Mouse (Mus musculus) intestine, postnatal 0 days (tissue): ENCODE measurements at regions not wholly inside any gene's neighbourhood (a gene's known extent, or its start where the extent isn't known, plus 50 kb on each side); places are given as distances from the start of the nearest gene placed in this dataset.

Source experiments
- ATAC-seq: fragments of 200-750 bp; cut with Nextera tagmentation; 2 replicates; pipeline ENCODE4 v1.8.0; 2017; ENCODE audit warnings: mild to moderate bottlenecking, moderate TSS enrichment, moderate library complexity
- H3K27ac ChIP-seq: fragments of 300-500 bp; sonication (generic); 2 replicates; pipeline ENCODE4 v1.5.1; 2014; ENCODE audit warnings: mild to moderate bottlenecking, low read depth, low read length, moderate library complexity
- H3K27me3 ChIP-seq: fragments of 300-500 bp; sonication (generic); replicated peaks from 2 replicates; pipeline ENCODE4 v1.6.1; 2014; ENCODE audit warnings: low read length, mixed read lengths; ENCODE audit not compliant: control insufficient read depth, insufficient read depth
- H3K36me3 ChIP-seq: fragments of 300-500 bp; sonication (generic); 2 replicates; pipeline ENCODE4 v1.6.1; 2014; ENCODE audit warnings: mild to moderate bottlenecking, moderate library complexity; ENCODE audit not compliant: control insufficient read depth, insufficient read depth
- H3K4me1 ChIP-seq: fragments of 300-500 bp; sonication (generic); replicated peaks from 2 replicates; pipeline ENCODE4 v1.6.1; 2014; ENCODE audit warnings: antibody characterized with exemption, low read length, mixed read lengths; ENCODE audit not compliant: control insufficient read depth, insufficient read depth
- H3K4me2 ChIP-seq: fragments of 300-500 bp; sonication (generic); replicated peaks from 2 replicates; pipeline ENCODE4 v1.6.1; 2014; ENCODE audit warnings: low read depth, mild to moderate bottlenecking, moderate library complexity
- H3K4me3 ChIP-seq: fragments of 300-500 bp; sonication (generic); 2 replicates; pipeline ENCODE4 v1.5.1; 2014; ENCODE audit warnings: low read depth, low read length
- H3K9ac ChIP-seq: fragments of 300-500 bp; sonication (generic); 2 replicates; pipeline ENCODE4 v1.6.1; 2014; ENCODE audit warnings: mild to moderate bottlenecking, low read depth, low read length
- H3K9me3 ChIP-seq: fragments of 300-500 bp; sonication (generic); 2 replicates; pipeline ENCODE4 v1.6.1; 2016; ENCODE audit warnings: mixed run types; ENCODE audit not compliant: control insufficient read depth
- CTCF ChIP-seq: sonication (generic); IDR thresholded peaks from 2 replicates; pipeline ENCODE4 v1.5.1; 2016; ENCODE audit warnings: low read depth, mild to moderate bottlenecking, control low read depth, antibody characterized with exemption, moderate library complexity
- WGBS: fragments of 180-500 bp; shearing (Covaris S2); extraction: QIAGEN DNeasy Blood & Tissue Kit; methylation state at CpG from one replicate; pipeline ENCODE4 v1.1.7; 2014; 5-methylcytosine and 5-hydroxymethylcytosine counted together

DNA sequence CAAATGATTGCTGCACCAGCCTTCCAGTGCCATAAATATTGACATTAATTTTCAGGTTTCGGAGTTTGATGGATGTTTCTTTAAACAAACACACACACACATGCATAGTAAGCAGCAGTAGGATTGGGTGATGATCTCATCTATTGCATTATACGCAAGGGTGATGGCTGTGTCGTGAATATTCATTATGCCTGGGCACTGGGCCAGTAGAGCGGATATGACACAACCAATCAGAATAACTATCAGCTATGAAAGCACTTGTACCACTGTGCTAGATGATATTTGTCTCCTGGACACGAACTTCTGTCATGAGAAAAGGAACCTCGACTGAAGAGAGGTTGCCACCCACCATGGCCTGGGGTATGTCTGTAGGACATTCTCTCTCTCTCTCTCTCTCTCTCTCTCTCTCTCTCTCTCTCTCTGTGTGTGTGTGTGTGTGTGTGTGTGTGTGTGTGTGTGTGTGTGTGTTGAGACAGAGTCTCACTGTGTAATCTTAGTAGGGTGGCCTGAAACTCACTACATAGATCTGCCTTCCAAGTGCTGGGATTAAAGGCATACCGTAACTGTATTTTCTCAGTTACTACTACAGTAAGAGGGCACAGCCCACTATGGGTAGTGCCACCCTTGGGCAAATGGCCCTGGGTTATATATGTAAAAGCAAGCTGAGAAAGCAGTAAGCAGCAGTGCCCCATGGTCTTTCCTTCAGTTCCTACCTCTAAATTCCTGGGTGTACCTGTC lies 94.7 kb upstream of the Nampt start:
- 0 out of 2 replicates have a peak, but pooled peaks cover 2% of the 10 kb centered on the region for H3K4me1 ChIP-seq
- no peaks in the 10 kb centered on the region for H3K27me3 ChIP-seq
- 55% methylated on average over 7 of the region's 7 CpGs for WGBS
- H3K4me3 ChIP-seq: no peak overlapping the region
- no peak overlapping the region for H3K9ac ChIP-seq
- TF ChIP-seq CTCF: no peak
- ATAC-seq: no peak
- no peak overlapping the region for H3K27ac ChIP-seq
- no peaks in the 10 kb centered on the region for H3K36me3 ChIP-seq
- no peak overlapping the region for H3K4me2 ChIP-seq
- 0 out of 2 replicates have a peak, but pooled peaks cover 2% of the 10 kb centered on the region for H3K9me3 ChIP-seq

DNA sequence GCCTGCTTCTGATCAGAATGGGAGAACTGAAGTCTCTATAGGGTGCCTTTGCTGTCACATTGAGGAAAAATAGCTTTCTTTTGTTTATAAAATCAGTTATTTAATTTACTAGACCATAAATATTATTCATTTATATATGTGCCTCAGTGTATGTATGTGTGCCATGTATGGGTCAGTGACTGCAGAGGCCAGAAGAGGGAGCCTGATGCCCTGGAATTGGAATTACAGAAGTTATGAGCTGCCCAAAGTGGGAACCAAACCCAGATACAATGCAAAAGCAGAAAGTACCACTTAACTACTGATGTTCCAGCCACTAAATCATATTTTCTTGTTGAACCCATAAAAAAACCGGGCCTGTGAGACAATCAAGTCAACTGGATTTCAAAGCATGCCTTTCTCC lies 91.8 kb upstream of the Nampt start:
- Histone ChIP-seq H3K4me3 (no peak overlapping the region), H3K27me3 (no peaks in the 10 kb centered on the region), H3K9ac (no peak overlapping the region), H3K4me2 (no peak overlapping the region), H3K9me3 (0 out of 2 replicates have a peak, but pooled peaks cover 2% of the 10 kb centered on the region), H3K4me1 (0 out of 2 replicates have a peak, but pooled peaks cover 2% of the 10 kb centered on the region), H3K27ac (no peak overlapping the region), H3K36me3 (no peaks in the 10 kb centered on the region)
- TF ChIP-seq CTCF: peak; percentile 36
- 77% methylated on average over 1 of the region's 1 CpGs for WGBS
- ATAC-seq: no peak

DNA sequence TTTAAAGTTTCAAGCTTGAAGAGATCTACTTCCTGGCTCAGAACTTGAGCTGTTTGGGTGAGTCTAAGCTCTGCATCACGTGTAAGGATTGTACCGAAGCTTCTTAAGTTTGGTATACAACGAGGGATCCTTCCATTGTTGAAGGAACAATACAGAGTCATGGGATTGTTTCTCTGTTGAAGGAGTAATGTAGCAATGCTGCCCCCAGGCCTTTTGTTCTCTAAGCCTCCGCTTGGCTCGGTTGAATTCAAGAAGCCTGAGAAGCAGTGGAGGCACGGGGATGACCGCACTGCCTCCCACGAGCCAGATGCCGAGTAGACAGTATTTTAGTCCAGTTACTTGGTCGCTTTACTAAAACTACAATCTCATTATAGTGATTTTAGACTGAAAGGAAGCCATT lies 90.9 kb upstream of the Nampt start:
- Histone ChIP-seq H3K27me3 (no peaks in the 10 kb centered on the region), H3K9ac (no peak overlapping the region), H3K4me3 (no peak overlapping the region), H3K27ac (no peak overlapping the region), H3K4me2 (no peak overlapping the region), H3K9me3 (0 out of 2 replicates have a peak, but pooled peaks cover 2% of the 10 kb centered on the region), H3K36me3 (no peaks in the 10 kb centered on the region), H3K4me1 (0 out of 2 replicates have a peak, but pooled peaks cover 2% of the 10 kb centered on the region)
- no peak for TF ChIP-seq CTCF
- no peak for ATAC-seq
- 84% methylated on average over 10 of the region's 10 CpGs for WGBS

DNA sequence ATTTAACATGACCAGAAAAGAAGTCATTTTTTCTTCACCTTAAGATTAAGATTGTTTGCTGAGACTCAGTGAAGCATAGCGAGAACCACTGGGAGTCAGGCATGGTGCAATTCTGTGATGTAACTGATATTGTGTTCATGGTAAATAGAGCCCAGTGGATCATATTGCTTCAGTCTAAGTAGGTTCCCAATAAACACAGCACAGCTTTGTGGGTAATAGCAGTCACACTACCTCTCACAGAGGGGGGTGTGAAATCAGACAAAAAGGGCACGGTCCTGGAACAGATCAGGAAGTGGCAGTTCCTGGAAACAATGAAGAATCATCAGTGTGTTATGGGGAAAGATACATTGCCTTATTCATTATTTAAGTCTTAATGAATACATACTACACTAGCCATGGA lies 84.1 kb upstream of the Nampt start:
- Histone ChIP-seq H3K36me3 (no peaks in the 10 kb centered on the region), H3K27ac (no peak overlapping the region), H3K4me1 (no peaks in the 10 kb centered on the region), H3K9me3 (no peaks in the 10 kb centered on the region), H3K9ac (no peak overlapping the region), H3K27me3 (no peaks in the 10 kb centered on the region), H3K4me3 (no peak overlapping the region), H3K4me2 (no peak overlapping the region)
- no peak for ATAC-seq
- 81% methylated on average over 2 of the region's 2 CpGs for WGBS
- TF ChIP-seq CTCF: no peak

DNA sequence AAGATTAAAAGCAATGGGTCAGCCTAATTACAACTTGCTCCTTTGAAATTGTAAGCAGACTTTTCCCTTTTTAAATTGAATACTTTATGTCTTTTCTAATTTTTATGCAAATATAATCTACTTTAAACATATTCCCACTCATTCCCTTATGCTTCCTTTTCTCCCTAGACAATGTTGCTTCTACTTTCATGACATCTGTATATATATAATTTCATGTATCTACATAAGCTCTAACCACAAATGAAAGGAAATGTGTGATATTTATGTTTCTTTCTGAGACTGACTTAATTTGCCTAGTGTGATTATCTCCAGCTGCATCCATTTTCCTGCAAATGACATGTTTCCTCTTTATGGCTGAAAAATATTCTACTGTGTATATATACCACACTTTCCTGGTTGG lies 77.9 kb upstream of the Nampt start:
- Histone ChIP-seq H3K9ac (no peak overlapping the region), H3K4me3 (no peak overlapping the region), H3K4me2 (no peak overlapping the region), H3K4me1 (no peaks in the 10 kb centered on the region), H3K27me3 (no peaks in the 10 kb centered on the region), H3K9me3 (no peaks in the 10 kb centered on the region), H3K36me3 (no peaks in the 10 kb centered on the region), H3K27ac (no peak overlapping the region)
- ATAC-seq: no peak
- TF ChIP-seq CTCF: no peak

DNA sequence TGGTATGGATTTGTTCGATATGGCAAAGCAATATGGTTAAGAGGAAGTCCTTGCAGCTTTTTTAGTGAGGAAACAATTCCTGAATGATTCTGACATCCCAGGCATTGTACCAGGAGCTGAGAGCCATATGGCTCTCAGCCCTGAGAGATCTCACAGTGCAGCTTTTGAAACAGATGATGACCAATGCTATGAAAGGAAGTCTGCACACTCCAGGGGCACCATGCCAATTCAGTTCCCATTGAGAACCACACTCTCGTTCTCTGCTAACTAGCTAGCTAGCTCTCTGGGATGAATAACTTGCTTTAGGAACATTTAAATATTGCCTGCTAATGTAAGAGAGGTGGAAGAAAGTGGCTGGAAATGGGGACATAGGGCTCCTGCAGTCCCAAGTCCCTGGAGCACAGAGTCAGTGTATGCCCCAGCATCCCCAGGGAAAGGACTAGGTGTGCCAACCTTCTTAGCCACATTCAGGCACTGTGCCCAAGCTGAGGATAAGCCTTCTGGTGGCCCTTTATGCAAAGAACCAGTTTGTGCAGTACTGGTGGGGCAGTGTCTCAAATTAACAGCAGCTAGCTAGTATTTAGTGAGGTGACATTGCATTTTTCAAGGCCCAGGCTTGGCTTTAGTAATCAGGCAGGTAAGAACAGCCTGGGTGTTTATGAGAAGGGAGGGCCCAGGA lies 61.8 kb upstream of the Nampt start:
- Histone ChIP-seq H3K27ac (no peak overlapping the region), H3K9ac (no peak overlapping the region), H3K4me1 (no peaks in the 10 kb centered on the region), H3K4me2 (no peak overlapping the region), H3K9me3 (no peaks in the 10 kb centered on the region), H3K36me3 (no peaks in the 10 kb centered on the region), H3K27me3 (no peaks in the 10 kb centered on the region), H3K4me3 (no peak overlapping the region)
- 79% methylated on average over 2 of the region's 2 CpGs for WGBS
- TF ChIP-seq CTCF: no peak
- ATAC-seq: no peak
